Mouse (Mus musculus): Measurements from ENCODE around the gene Fbxo42.

Gene Fbxo42

GRCm38 (mm10) chr4:141167156-141167555 is 19.4 kb downstream of the Fbxo42 start:
- in situ Hi-C loops (cut with MboI, MseI), result no loop called here

GRCm38 (mm10) chr4:141172121-141172520 is 24.4 kb downstream of the Fbxo42 start:
- in situ Hi-C loops (cut with MboI, MseI), result no loop called here

- in situ Hi-C loops (cut with MboI, MseI), result no loop called here
These were observed 28.1 kb downstream of the Fbxo42 start for GRCm38 (mm10) chr4:141175783-141176182.

GRCm38 (mm10) chr4:141176328-141176838 is 28.7 kb downstream of the Fbxo42 start:
- in situ Hi-C loops (cut with MboI, MseI), result no loop called here

- in situ Hi-C loops (cut with MboI, MseI), result no loop called here
These were observed 30.8 kb downstream of the Fbxo42 start for GRCm38 (mm10) chr4:141178500-141178899.

GRCm38 (mm10) chr4:141180831-141181230 is 33.1 kb downstream of the Fbxo42 start:
- in situ Hi-C loops (cut with MboI, MseI), result no loop called here

- in situ Hi-C loops (cut with MboI, MseI), result no loop called here
These were observed 34.3 kb downstream of the Fbxo42 start for GRCm38 (mm10) chr4:141181981-141182380.

GRCm38 (mm10) chr4:141183932-141184331 is 36.2 kb downstream of the Fbxo42 start:
- in situ Hi-C loops (cut with MboI, MseI), result no loop called here

- in situ Hi-C loops (cut with MboI, MseI), result no loop called here
These were observed 36.7 kb downstream of the Fbxo42 start for GRCm38 (mm10) chr4:141184426-141184825.

GRCm38 (mm10) chr4:141186923-141187836 is 39.5 kb downstream of the Fbxo42 start:
- in situ Hi-C loops (cut with MboI, MseI), result no loop called here

- in situ Hi-C loops (cut with MboI, MseI), result no loop called here
These were observed 43.6 kb downstream of the Fbxo42 start for GRCm38 (mm10) chr4:141191294-141191693.

GRCm38 (mm10) chr4:141194553-141194952 is 46.8 kb downstream of the Fbxo42 start:
- in situ Hi-C loops (cut with MboI, MseI), result no loop called here

GRCm38 (mm10) chr4:141196981-141197685 is 49.4 kb downstream of the Fbxo42 start:
- in situ Hi-C loops (cut with MboI, MseI), result no loop called here

- in situ Hi-C loops (cut with MboI, MseI), result no loop called here
These were observed 49.9 kb downstream of the Fbxo42 start for GRCm38 (mm10) chr4:141197686-141198035.

GRCm38 (mm10) chr4:141200906-141201305 is 53.2 kb downstream of the Fbxo42 start:
- in situ Hi-C loops (cut with MboI, MseI), result no loop called here

GRCm38 (mm10) chr4:141202192-141202591 is 54.5 kb downstream of the Fbxo42 start:
- in situ Hi-C loops (cut with MboI, MseI), result no loop called here

- in situ Hi-C loops (cut with MboI, MseI), result no loop called here
These were observed 56.9 kb downstream of the Fbxo42 start for GRCm38 (mm10) chr4:141204580-141205061.

GRCm38 (mm10) chr4:141207081-141207480 is 59.4 kb downstream of the Fbxo42 start:
- in situ Hi-C loops (cut with MboI, MseI), result no loop called here

- in situ Hi-C loops (cut with MboI, MseI), result loop anchor here (5.0 kb wide), 1 partner anchor 68 kb away; no protein-coding TSS in a partner anchor
These were observed 63.0 kb downstream of the Fbxo42 start for GRCm38 (mm10) chr4:141210524-141211219.

- in situ Hi-C loops (cut with MboI, MseI), result loop anchor here (5.0 kb wide), 1 partner anchor 69 kb away; no protein-coding TSS in a partner anchor
These were observed 63.9 kb downstream of the Fbxo42 start for GRCm38 (mm10) chr4:141211646-141212045.

GRCm38 (mm10) chr4:141212892-141213291 is 65.2 kb downstream of the Fbxo42 start:
- in situ Hi-C loops (cut with MboI, MseI), result loop anchor here (5.0 kb wide), 1 partner anchor 71 kb away; no protein-coding TSS in a partner anchor
